Mouse (Mus musculus) midbrain, postnatal 0 days (tissue): ENCODE data around the gene Tex2. TPM values are rescaled to one million over a fixed set of nuclear protein-coding genes. Genes with fewer than 3 reads are reported as not detected.

Experiments used
- ATAC-seq: fragments of 200-750 bp; cut with Nextera tagmentation; 2 replicates; pipeline ENCODE4 v1.8.0; 2017; ENCODE audit warnings: moderate number of reproducible peaks, mild to moderate bottlenecking, moderate TSS enrichment, moderate library complexity; ENCODE audit not compliant: low FRiP score
- DNase-seq: peaks from one replicate; pipeline ENCODE4 v3.0.0-alpha.2; 2015; ENCODE audit warnings: low spot score
- H3K27ac ChIP-seq: fragments of 300-500 bp; sonication (generic); 2 replicates; pipeline ENCODE4 v1.5.1; 2014; ENCODE audit warnings: low read depth, mild to moderate bottlenecking, low read length, mixed read lengths
- H3K27me3 ChIP-seq: fragments of 300-500 bp; sonication (generic); 2 replicates; pipeline ENCODE4 v1.6.1; 2014; ENCODE audit warnings: low read length, control low read depth, mixed read lengths; ENCODE audit not compliant: insufficient read depth
- H3K36me3 ChIP-seq: fragments of 300-500 bp; sonication (generic); 2 replicates; pipeline ENCODE4 v1.6.1; 2014; ENCODE audit warnings: low read length, control low read depth, mixed read lengths; ENCODE audit not compliant: insufficient read depth
- H3K4me1 ChIP-seq: fragments of 300-500 bp; sonication (generic); 2 replicates; pipeline ENCODE4 v1.6.1; 2014; ENCODE audit warnings: mild to moderate bottlenecking, control low read depth, antibody characterized with exemption, low read length, mixed read lengths; ENCODE audit not compliant: insufficient read depth
- H3K4me2 ChIP-seq: fragments of 300-500 bp; sonication (generic); 2 replicates; pipeline ENCODE4 v1.6.1; 2014; ENCODE audit warnings: low read depth, mild to moderate bottlenecking, low read length, mixed read lengths; ENCODE audit not compliant: poor library complexity, severe bottlenecking
- H3K4me3 ChIP-seq: fragments of 300-500 bp; sonication (generic); 2 replicates; pipeline ENCODE4 v1.5.1; 2014; ENCODE audit warnings: low read depth, mild to moderate bottlenecking, low read length, moderate library complexity
- H3K9ac ChIP-seq: fragments of 300-500 bp; sonication (generic); replicated peaks from 2 replicates; pipeline ENCODE4 v1.6.1; 2014; ENCODE audit warnings: mild to moderate bottlenecking, low read length, moderate library complexity, mixed read lengths; ENCODE audit not compliant: poor library complexity, severe bottlenecking
- H3K9me3 ChIP-seq: fragments of 300-500 bp; sonication (generic); 2 replicates; pipeline ENCODE4 v1.6.1; 2016; ENCODE audit warnings: low read length, control low read depth
- CTCF ChIP-seq: IDR thresholded peaks from 2 replicates; pipeline ENCODE4 v1.5.1; 2016; ENCODE audit warnings: antibody characterized with exemption, mild to moderate bottlenecking
- WGBS: fragments of 180-500 bp; shearing (Covaris S2); extraction: QIAGEN DNeasy Blood & Tissue Kit; methylation state at CpG from one replicate; pipeline ENCODE4 v1.1.7; 2014; 5-methylcytosine and 5-hydroxymethylcytosine counted together
- polyA plus RNA-seq: library from polyadenylated mRNA; unstranded; fragments of >200 nt; fragmentation: Nextera tagmentation; extraction: Ambion mirVana; gene quantifications from 2 replicates; pipeline ENCODE4 v1.2.1, GENCODE M21; 2015
- total RNA-seq: library from RNA; depleted of rRNA; stranded (reverse); fragments of >200 nt; gene quantifications from 2 replicates; pipeline ENCODE4 v1.2.3, GENCODE M21; 2014

Tex2 gene
- total and polyA plus RNA-seq, 2 experiments from 2014 or later: 36.3 to 69.5 TPM

GRCm38 (mm10) chr11:106482867-106483266 is 130.4 kb downstream of the Tex2 start:
- Histone ChIP-seq H3K4me3 (no peak overlapping the region), H3K4me1 (no peaks in the 10 kb centered on the region; the same call in 1 of the 2 replicates), H3K27ac (no peak overlapping the region), H3K36me3 (no peaks in the 10 kb centered on the region), H3K9ac (no peak overlapping the region), H3K4me2 (no peak overlapping the region), H3K9me3 (no peaks in the 10 kb centered on the region), H3K27me3 (no peaks in the 10 kb centered on the region)
- ATAC-seq (no peak), DNase-seq (no peak)
- 90% methylated on average over 8 of the region's 8 CpGs for WGBS
- no peak for TF ChIP-seq CTCF

- H3K9me3 ChIP-seq: no peaks in the 10 kb centered on the region
- no peak overlapping the region for H3K9ac ChIP-seq
- ATAC-seq (no peak), DNase-seq (no peak)
- no peak overlapping the region for H3K4me2 ChIP-seq
- no peaks in the 10 kb centered on the region for H3K36me3 ChIP-seq
- no peak for TF ChIP-seq CTCF
- H3K4me3 ChIP-seq: no peak overlapping the region
- no peak overlapping the region for H3K27ac ChIP-seq
- H3K4me1 ChIP-seq: no peaks in the 10 kb centered on the region; the same call in 1 of the 2 replicates
- H3K27me3 ChIP-seq: no peaks in the 10 kb centered on the region
- 73% methylated on average over 4 of the region's 4 CpGs for WGBS
These were observed 131.6 kb downstream of the Tex2 start for GRCm38 (mm10) chr11:106481651-106482050.

- Histone ChIP-seq H3K4me3 (no peak overlapping the region), H3K27me3 (no peaks in the 10 kb centered on the region), H3K9ac (no peak overlapping the region), H3K4me2 (no peak overlapping the region), H3K36me3 (no peaks in the 10 kb centered on the region), H3K4me1 (no peaks in the 10 kb centered on the region), H3K9me3 (no peaks in the 10 kb centered on the region), H3K27ac (no peak overlapping the region)
- WGBS: 94% methylated on average over 3 of the region's 3 CpGs
- TF ChIP-seq CTCF: no peak
- ATAC-seq (no peak), DNase-seq (no peak)
These were observed 132.7 kb downstream of the Tex2 start for GRCm38 (mm10) chr11:106480530-106480885.

- Histone ChIP-seq H3K9me3 (no peaks in the 10 kb centered on the region), H3K9ac (no peak overlapping the region), H3K4me1 (no peaks in the 10 kb centered on the region), H3K4me2 (no peak overlapping the region), H3K27ac (no peak overlapping the region), H3K36me3 (no peaks in the 10 kb centered on the region), H3K27me3 (no peaks in the 10 kb centered on the region), H3K4me3 (no peak overlapping the region)
- DNase-seq: no peak
- WGBS: 85% methylated on average over 9 of the region's 9 CpGs
- ATAC-seq: no peak
- TF ChIP-seq CTCF: no peak
These were observed 133.3 kb downstream of the Tex2 start for GRCm38 (mm10) chr11:106479619-106480529.

- WGBS: 31% methylated on average over 1 of the region's 1 CpGs
- Histone ChIP-seq H3K9ac (no peak overlapping the region), H3K27ac (no peak overlapping the region), H3K4me2 (no peak overlapping the region), H3K4me3 (no peak overlapping the region), H3K27me3 (no peaks in the 10 kb centered on the region), H3K4me1 (no peaks in the 10 kb centered on the region), H3K9me3 (no peaks in the 10 kb centered on the region), H3K36me3 (no peaks in the 10 kb centered on the region)
- ATAC-seq (no peak), DNase-seq (no peak)
- no peak for TF ChIP-seq CTCF
These were observed 134.5 kb downstream of the Tex2 start for GRCm38 (mm10) chr11:106478745-106479144.

GRCm38 (mm10) chr11:106477505-106478160 is 135.6 kb downstream of the Tex2 start:
- H3K4me2 ChIP-seq: no peak overlapping the region
- no peak overlapping the region for H3K9ac ChIP-seq
- WGBS: 99% methylated on average over 3 of the region's 4 CpGs
- H3K4me1 ChIP-seq: no peaks in the 10 kb centered on the region
- no peaks in the 10 kb centered on the region for H3K36me3 ChIP-seq
- DNase-seq (no peak), ATAC-seq (no peak)
- H3K27ac ChIP-seq: no peak overlapping the region
- TF ChIP-seq CTCF: no peak
- H3K27me3 ChIP-seq: no peaks in the 10 kb centered on the region
- no peak overlapping the region for H3K4me3 ChIP-seq
- no peaks in the 10 kb centered on the region for H3K9me3 ChIP-seq
